Mouse (Mus musculus): Measurements from ENCODE around the gene Actb.

Actb gene

GRCm38 (mm10) chr5:142906532-142907047, at the start of gene Actb:
Actb (minus strand) TSS chr5:142906754.
- peak; percentile 97 for DNase-seq (ENCODE audit: low read depth, low spot score)

GRCm38 (mm10) chr5:142953641-142954040, 47.1 kb upstream of the Actb start:
- no peak for DNase-seq (ENCODE audit: low read depth, low spot score)

GRCm38 (mm10) chr5:142950405-142950804, 43.9 kb upstream of the Actb start:
- no peak for DNase-seq (ENCODE audit: low read depth, low spot score)

GRCm38 (mm10) chr5:142949580-142949979, 43.0 kb upstream of the Actb start:
- DNase-seq (ENCODE audit: low read depth, low spot score): no peak

- DNase-seq (ENCODE audit: low read depth, low spot score): no peak
Observed at GRCm38 (mm10) chr5:142947460-142947859, 40.9 kb upstream of the Actb start.

- DNase-seq (ENCODE audit: low read depth, low spot score): no peak
Observed at GRCm38 (mm10) chr5:142944979-142945682, 38.6 kb upstream of the Actb start.

- DNase-seq (ENCODE audit: low read depth, low spot score): peak; percentile 73
Observed at GRCm38 (mm10) chr5:142940393-142940792, 33.8 kb upstream of the Actb start.

GRCm38 (mm10) chr5:142937956-142938727, 31.6 kb upstream of the Actb start:
- peak; percentile 72 for DNase-seq (ENCODE audit: low read depth, low spot score)

GRCm38 (mm10) chr5:142936336-142936719, 29.8 kb upstream of the Actb start:
- peak; percentile 86 for DNase-seq (ENCODE audit: low read depth, low spot score)

- DNase-seq (ENCODE audit: low read depth, low spot score): peak; percentile 88
Observed at GRCm38 (mm10) chr5:142935642-142936335, 29.2 kb upstream of the Actb start.

- DNase-seq (ENCODE audit: low read depth, low spot score): no peak
Observed at GRCm38 (mm10) chr5:142932731-142933130, 26.2 kb upstream of the Actb start.

- peak; percentile 98 for DNase-seq (ENCODE audit: low read depth, low spot score)
Observed at GRCm38 (mm10) chr5:142932084-142932685, 25.6 kb upstream of the Actb start.

- DNase-seq (ENCODE audit: low read depth, low spot score): no peak
Observed at GRCm38 (mm10) chr5:142931241-142931745, 24.7 kb upstream of the Actb start.

- DNase-seq (ENCODE audit: low read depth, low spot score): peak; percentile 90
Observed at GRCm38 (mm10) chr5:142929400-142929752, 22.8 kb upstream of the Actb start.

- peak; percentile 90 for DNase-seq (ENCODE audit: low read depth, low spot score)
Observed at GRCm38 (mm10) chr5:142928749-142929399, 22.3 kb upstream of the Actb start.

GRCm38 (mm10) chr5:142927341-142927930, 20.9 kb upstream of the Actb start:
- DNase-seq (ENCODE audit: low read depth, low spot score): no peak

- no peak for DNase-seq (ENCODE audit: low read depth, low spot score)
Observed at GRCm38 (mm10) chr5:142926940-142927228, 20.3 kb upstream of the Actb start.

- DNase-seq (ENCODE audit: low read depth, low spot score): no peak
Observed at GRCm38 (mm10) chr5:142926204-142926939, 19.8 kb upstream of the Actb start.

GRCm38 (mm10) chr5:142924336-142924959, 17.9 kb upstream of the Actb start:
- no peak for DNase-seq (ENCODE audit: low read depth, low spot score)

- no peak for DNase-seq (ENCODE audit: low read depth, low spot score)
Observed at GRCm38 (mm10) chr5:142923781-142924180, 17.2 kb upstream of the Actb start.

Measured in 3T3-L1 (cell line).